Mouse (Mus musculus) cortical plate, adult 2 months (tissue): ENCODE results near the gene 1600014C10Rik.

ENCODE experiments used
- CTCF ChIP-seq: fragments of 200-500 bp; IDR thresholded peaks from 2 replicates; pipeline ENCODE4 v1.5.1; 2011; ENCODE audit warnings: mild to moderate bottlenecking, control low read depth, low read length; ENCODE audit not compliant: insufficient read depth; ENCODE audit errors: extremely low read depth
- POLR2A ChIP-seq: fragments of 200-500 bp; IDR thresholded peaks from 2 replicates; pipeline ENCODE4 v1.6.1; 2011; ENCODE audit warnings: mild to moderate bottlenecking, low read length, control low read depth; ENCODE audit not compliant: insufficient read depth; ENCODE audit errors: extremely low read depth

DNA sequence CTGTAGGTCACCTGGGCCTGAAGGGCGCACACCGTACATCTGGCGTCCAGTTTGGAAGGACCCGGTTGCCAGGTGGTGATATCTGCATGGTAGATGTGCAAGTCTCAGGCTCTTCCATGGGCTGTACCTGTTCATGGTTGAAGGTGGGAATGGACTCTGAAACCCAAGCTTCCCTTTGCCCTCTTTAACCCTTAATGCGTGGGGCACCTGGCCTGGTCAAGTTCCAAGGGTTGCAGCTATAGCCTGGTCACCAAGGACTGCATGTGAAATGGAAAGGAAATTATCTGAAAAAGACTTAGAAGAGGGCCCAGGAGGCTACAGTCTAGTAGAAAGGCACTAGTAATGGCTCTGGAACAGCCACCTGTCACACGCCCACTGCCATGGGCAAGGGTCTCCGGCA lies 37.8 kb downstream of the 1600014C10Rik start:
- TF ChIP-seq CTCF (no peak), POLR2A (no peak)
